Comparison of ENCODE assay signal across 25 mouse cellular contexts in genomic region chr14:88805699-88806098, GRCm38 (mm10).
DNase-seq lines count a peak whose midpoint lies in the region; ATAC-seq and TF ChIP-seq lines count a peak whose summit lies in the region.
"Had no signal": no experiment of that assay in that cellular context is flagged by ENCODE, and none has a peak within 500 bp of the region (broad histone marks: within the 10 kb centered on the region; RNA-seq: fewer than 3 reads in every experiment).

No protein-coding gene starts in this region.

- H3K27ac ChIP-seq in forebrain, embryonic 13.5 days: no peak overlapping the region
- no peak overlapping the region for H3K27ac ChIP-seq in forebrain, embryonic 10.5 days
- no peak overlapping the region for H3K27ac ChIP-seq in midbrain, embryonic 12.5 days (replicated peaks)
- no peak overlapping the region for H3K27ac ChIP-seq in midbrain, embryonic 13.5 days
- H3K27ac ChIP-seq in forebrain, embryonic 14.5 days (ENCODE audit: low read depth, low read length): no peak overlapping the region
- no peak overlapping the region for H3K27ac ChIP-seq in forebrain, embryonic 16.5 days (ENCODE audit: low read length)
- no peak overlapping the region for H3K27ac ChIP-seq in stomach, postnatal 0 days (replicated peaks)
- H3K27ac ChIP-seq: heart, adult 2 months; heart, embryonic 10.5 days; heart, embryonic 13.5 days; hindbrain, embryonic 13.5 days; intestine, embryonic 15.5 days had no signal

- H3K4me2 ChIP-seq in forebrain, embryonic 13.5 days: no peak overlapping the region
- H3K4me2 ChIP-seq in midbrain, embryonic 12.5 days (replicated peaks): no peak overlapping the region
- no peak overlapping the region for H3K4me2 ChIP-seq in midbrain, embryonic 13.5 days (replicated peaks)
- no peak overlapping the region for H3K4me2 ChIP-seq in forebrain, embryonic 14.5 days (ENCODE audit: low read length)
- no peak overlapping the region for H3K4me2 ChIP-seq in forebrain, embryonic 16.5 days (ENCODE audit: low read length)
- no peak overlapping the region for H3K4me2 ChIP-seq in stomach, postnatal 0 days (replicated peaks; ENCODE audit: low read depth)
- H3K4me2 ChIP-seq: heart, embryonic 13.5 days; hindbrain, embryonic 13.5 days; intestine, embryonic 15.5 days had no signal

- peak; percentile 86 for ATAC-seq in forebrain, embryonic 13.5 days
- ATAC-seq in midbrain, embryonic 12.5 days (ENCODE audit: low FRiP score, low read depth): peak; percentile 79
- ATAC-seq in midbrain, embryonic 13.5 days: no peak
- peak; percentile 85 for ATAC-seq in forebrain, embryonic 14.5 days
- ATAC-seq in forebrain, embryonic 16.5 days: peak; percentile 90
- ATAC-seq in stomach, postnatal 0 days (ENCODE audit: low FRiP score, low TSS enrichment): no peak
- ATAC-seq: CD4-positive, CD25-positive, alpha-beta regulatory T cell, adult 4 months; hindbrain, embryonic 16.5 days; intestine, embryonic 15.5 days had no signal

- H3K4me3 ChIP-seq in forebrain, embryonic 13.5 days: no peak overlapping the region
- H3K4me3 ChIP-seq in forebrain, embryonic 10.5 days: no peak overlapping the region
- H3K4me3 ChIP-seq in midbrain, embryonic 12.5 days: no peak overlapping the region
- H3K4me3 ChIP-seq in midbrain, embryonic 13.5 days (replicated peaks): no peak overlapping the region
- no peak overlapping the region for H3K4me3 ChIP-seq in forebrain, embryonic 14.5 days (ENCODE audit: low read depth, low read length)
- H3K4me3 ChIP-seq in forebrain, embryonic 16.5 days (replicated peaks; ENCODE audit: low read length): no peak overlapping the region
- no peak overlapping the region for H3K4me3 ChIP-seq in stomach, postnatal 0 days (ENCODE audit: low read depth, low read length)
- H3K4me3 ChIP-seq: heart, adult 2 months; heart, embryonic 10.5 days; heart, embryonic 13.5 days; hindbrain, embryonic 13.5 days; intestine, embryonic 15.5 days had no signal

- TF ChIP-seq CTCF in stomach, postnatal 0 days (IDR thresholded peaks at IDR 0.05; ENCODE audit: low read depth): no peak

- no peaks in the 10 kb centered on the region for H3K27me3 ChIP-seq in forebrain, embryonic 13.5 days
- no peaks in the 10 kb centered on the region for H3K27me3 ChIP-seq in forebrain, embryonic 10.5 days (ENCODE audit: poor library complexity, severe bottlenecking)
- H3K27me3 ChIP-seq in midbrain, embryonic 12.5 days: no peaks in the 10 kb centered on the region
- H3K27me3 ChIP-seq in midbrain, embryonic 13.5 days: no peaks in the 10 kb centered on the region
- H3K27me3 ChIP-seq in forebrain, embryonic 14.5 days (replicated peaks; ENCODE audit: control insufficient read depth, insufficient read depth, low read length): no peaks in the 10 kb centered on the region
- H3K27me3 ChIP-seq in forebrain, embryonic 16.5 days (replicated peaks; ENCODE audit: control insufficient read depth, insufficient read depth, low read length): no peaks in the 10 kb centered on the region
- no peaks in the 10 kb centered on the region for H3K27me3 ChIP-seq in stomach, postnatal 0 days (ENCODE audit: control insufficient read depth, insufficient read depth, low read length)
- H3K27me3 ChIP-seq: heart, embryonic 13.5 days; hindbrain, embryonic 13.5 days; intestine, embryonic 15.5 days had no signal

- H3K4me1 ChIP-seq in forebrain, embryonic 13.5 days: no peaks in the 10 kb centered on the region
- no peaks in the 10 kb centered on the region for H3K4me1 ChIP-seq in forebrain, embryonic 10.5 days
- no peaks in the 10 kb centered on the region for H3K4me1 ChIP-seq in midbrain, embryonic 12.5 days
- H3K4me1 ChIP-seq in midbrain, embryonic 13.5 days (replicated peaks): no peaks in the 10 kb centered on the region
- H3K4me1 ChIP-seq in forebrain, embryonic 14.5 days (ENCODE audit: control insufficient read depth, insufficient read depth, low read length): no peaks in the 10 kb centered on the region
- no peaks in the 10 kb centered on the region for H3K4me1 ChIP-seq in forebrain, embryonic 16.5 days (replicated peaks; ENCODE audit: control insufficient read depth, insufficient read depth, low read length)
- H3K4me1 ChIP-seq in stomach, postnatal 0 days (replicated peaks; ENCODE audit: control insufficient read depth, insufficient read depth): no peaks in the 10 kb centered on the region
- H3K4me1 ChIP-seq: heart, embryonic 10.5 days; heart, embryonic 13.5 days; hindbrain, embryonic 13.5 days; intestine, embryonic 15.5 days had no signal

- no peaks in the 10 kb centered on the region for H3K36me3 ChIP-seq in forebrain, embryonic 13.5 days (ENCODE audit: poor library complexity, severe bottlenecking)
- H3K36me3 ChIP-seq in forebrain, embryonic 10.5 days (replicated peaks): no peaks in the 10 kb centered on the region
- no peaks in the 10 kb centered on the region for H3K36me3 ChIP-seq in midbrain, embryonic 12.5 days
- H3K36me3 ChIP-seq in midbrain, embryonic 13.5 days: no peaks in the 10 kb centered on the region
- no peaks in the 10 kb centered on the region for H3K36me3 ChIP-seq in forebrain, embryonic 14.5 days (ENCODE audit: control insufficient read depth, insufficient read depth, low read length)
- H3K36me3 ChIP-seq in forebrain, embryonic 16.5 days (ENCODE audit: control insufficient read depth, insufficient read depth): no peaks in the 10 kb centered on the region
- no peaks in the 10 kb centered on the region for H3K36me3 ChIP-seq in stomach, postnatal 0 days (ENCODE audit: control insufficient read depth, insufficient read depth, low read length)
- H3K36me3 ChIP-seq: heart, embryonic 10.5 days; heart, embryonic 13.5 days; hindbrain, embryonic 13.5 days; intestine, embryonic 15.5 days had no signal

- H3K9ac ChIP-seq in forebrain, embryonic 13.5 days: no peak overlapping the region
- H3K9ac ChIP-seq in midbrain, embryonic 12.5 days (replicated peaks): no peak overlapping the region
- no peak overlapping the region for H3K9ac ChIP-seq in midbrain, embryonic 13.5 days (replicated peaks)
- no peak overlapping the region for H3K9ac ChIP-seq in forebrain, embryonic 14.5 days (ENCODE audit: low read length)
- H3K9ac ChIP-seq in forebrain, embryonic 16.5 days (replicated peaks; ENCODE audit: low read depth, low read length): no peak overlapping the region
- no peak overlapping the region for H3K9ac ChIP-seq in stomach, postnatal 0 days (ENCODE audit: low read length)
- H3K9ac ChIP-seq: heart, embryonic 13.5 days; hindbrain, embryonic 13.5 days; intestine, embryonic 15.5 days had no signal

- no peaks in the 10 kb centered on the region for H3K9me3 ChIP-seq in forebrain, embryonic 13.5 days (replicated peaks)
- H3K9me3 ChIP-seq in forebrain, embryonic 10.5 days: no peaks in the 10 kb centered on the region
- no peaks in the 10 kb centered on the region for H3K9me3 ChIP-seq in midbrain, embryonic 12.5 days
- no peaks in the 10 kb centered on the region for H3K9me3 ChIP-seq in midbrain, embryonic 13.5 days
- no peaks in the 10 kb centered on the region for H3K9me3 ChIP-seq in forebrain, embryonic 14.5 days (replicated peaks; ENCODE audit: control insufficient read depth, low read length)
- H3K9me3 ChIP-seq in forebrain, embryonic 16.5 days (ENCODE audit: control insufficient read depth, low read length): no peaks in the 10 kb centered on the region
- H3K9me3 ChIP-seq in stomach, postnatal 0 days (ENCODE audit: control insufficient read depth, low read length): no peaks in the 10 kb centered on the region
- H3K9me3 ChIP-seq: heart, embryonic 10.5 days; heart, embryonic 13.5 days; hindbrain, embryonic 13.5 days; intestine, embryonic 15.5 days had no signal

- no peak for DNase-seq in forebrain, embryonic 10.5 days (ENCODE audit: extremely low spot score, low spot score)
- peak; percentile 70 for DNase-seq in forebrain, embryonic 14.5 days (ENCODE audit: low spot score)
- no peak for DNase-seq in stomach, postnatal 0 days (ENCODE audit: low spot score)
- DNase-seq in frontal cortex, postnatal 10 days (ENCODE audit: low spot score in 2 of 2): no peak
- DNase-seq: adrenal gland, adult 2 months; adrenal gland, postnatal 25 days; cerebellum, adult 18-20 months; cerebellum, adult 9-10 months; cerebellum, postnatal 14 days; gastrocnemius, postnatal 10 days; gastrocnemius, postnatal 36 days; heart, adult 2 months; heart, postnatal 14 days; heart, postnatal 4 days; kidney, adult 11 months had no signal

- no peak for TF ChIP-seq EP300 in stomach, postnatal 0 days (optimal IDR thresholded peaks at IDR 0.05)

- WGBS in forebrain, embryonic 13.5 days: 61% methylated on average over 1 of the region's 1 CpGs
- WGBS in forebrain, embryonic 10.5 days: 87% methylated on average over 1 of the region's 1 CpGs
- 44% methylated on average over 1 of the region's 1 CpGs for WGBS in midbrain, embryonic 12.5 days
- WGBS in midbrain, embryonic 13.5 days: 40% methylated on average over 1 of the region's 1 CpGs
- 48% methylated on average over 1 of the region's 1 CpGs for WGBS in forebrain, embryonic 14.5 days
- 47% methylated on average over 1 of the region's 1 CpGs for WGBS in forebrain, embryonic 16.5 days
- 58% methylated on average over 1 of the region's 1 CpGs for WGBS in stomach, postnatal 0 days

Comparison
In these comparisons a context has a peak if more than half of its experiments do, and no peak if none do; other contexts are left out.
1. ATAC-seq: peak in forebrain, embryonic 13.5 days (single experiment), midbrain, embryonic 12.5 days (single experiment), forebrain, embryonic 14.5 days (single experiment) and forebrain, embryonic 16.5 days (single experiment); none in midbrain, embryonic 13.5 days (single experiment) and stomach, postnatal 0 days (single experiment).